Mouse (Mus musculus): Measurements from ENCODE around the gene D630003M21Rik. TPM values are rescaled to one million over a fixed set of nuclear protein-coding genes. Genes with fewer than 3 reads are reported as not detected.

D630003M21Rik gene
- total RNA-seq, 1 experiment = 0.89 TPM

DNA sequence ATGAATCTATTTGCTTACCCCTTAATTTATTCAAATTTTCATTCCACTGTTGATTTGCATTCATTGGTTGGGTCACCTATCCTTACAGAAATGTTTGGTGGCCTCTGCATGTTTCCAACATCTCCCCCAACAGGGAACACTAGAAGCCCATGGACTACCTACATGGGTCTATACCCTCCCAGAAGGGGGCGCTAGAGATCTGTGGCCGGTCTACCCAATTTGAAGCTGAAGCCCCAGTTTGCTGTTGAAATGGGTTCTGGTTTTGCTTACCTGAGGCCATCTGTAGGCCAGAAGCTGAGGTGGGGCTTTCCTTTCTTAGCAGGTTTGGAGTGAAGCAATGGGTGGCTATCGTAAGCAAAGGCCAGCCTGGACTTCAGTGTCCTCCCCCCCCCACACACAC, 46.3 kb upstream of the D630003M21Rik start:
- Histone ChIP-seq H3K27ac (ENCODE audit: insufficient read depth, low read depth, low read length, poor library complexity, severe bottlenecking) (no peak overlapping the region), H3K36me3 (ENCODE audit: control insufficient read depth, insufficient read depth, low read length, poor library complexity, severe bottlenecking) (no peaks in the 10 kb centered on the region), H3K4me3 (ENCODE audit: insufficient read depth in 1 of 2, low read depth in 1 of 2, low read length in 2 of 2, poor library complexity in 1 of 2, severe bottlenecking in 1 of 2) (no peak overlapping the region), H3K4me1 (ENCODE audit: control insufficient read depth in 2 of 2, insufficient read depth in 2 of 2, low read length in 2 of 2, poor library complexity in 1 of 2) (no peaks in the 10 kb centered on the region), H3K9ac (ENCODE audit: insufficient read depth, low read depth, low read length, poor library complexity, severe bottlenecking) (no peak overlapping the region), H3K9me3 (ENCODE audit: control insufficient read depth, insufficient read depth, low read depth, low read length) (no peaks in the 10 kb centered on the region)
- DNase-seq (ENCODE audit: low read depth, low spot score) = no peak
- in situ Hi-C loops (cut with MboI; ENCODE audit: low sequenced_read_pairs in 2 of 2, unreplicated experiment in 2 of 2) = no loop called here
- TF ChIP-seq HCFC1 (IDR thresholded peaks at IDR 0.05; ENCODE audit: borderline replicate concordance, insufficient read depth, low read length) (no peak), ZNF384 (IDR thresholded peaks at IDR 0.05; ENCODE audit: low read depth, low read length) (no peak), MAFK (IDR thresholded peaks at IDR 0.05; ENCODE audit: insufficient read depth, low read depth, low read length) (no peak), CHD2 (IDR thresholded peaks at IDR 0.05; ENCODE audit: low read depth, low read length) (no peak), ZC3H11A (IDR thresholded peaks at IDR 0.05; ENCODE audit: borderline replicate concordance, low read depth, low read length) (no peak)

DNA sequence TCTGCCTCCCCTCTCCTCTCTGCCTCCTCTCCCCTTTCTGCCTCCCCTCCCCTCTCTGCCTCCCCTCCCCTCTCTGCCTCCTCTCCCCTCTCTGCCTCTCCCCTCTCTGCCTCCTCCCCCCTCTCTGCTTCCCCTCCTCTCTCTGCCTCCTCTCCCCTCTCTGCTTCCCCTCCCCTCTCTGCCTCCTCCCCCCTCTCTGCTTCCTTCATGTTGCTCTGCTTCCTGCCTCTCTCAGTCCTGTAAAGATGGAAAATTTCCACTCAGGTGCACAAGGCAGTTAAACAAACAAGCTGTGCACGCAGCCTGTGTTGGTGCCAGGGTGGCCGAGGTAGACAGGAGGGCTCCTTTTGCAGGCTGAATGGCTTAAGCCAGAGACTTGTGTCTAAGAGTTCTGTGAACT, 44.6 kb upstream of the D630003M21Rik start:
- H3K27ac ChIP-seq (ENCODE audit: insufficient read depth, low read depth, low read length, poor library complexity, severe bottlenecking) = no peak overlapping the region
- H3K4me1 ChIP-seq (ENCODE audit: control insufficient read depth in 2 of 2, insufficient read depth in 2 of 2, low read length in 2 of 2, poor library complexity in 1 of 2) = no peaks in the 10 kb centered on the region
- no peak for DNase-seq (ENCODE audit: low read depth, low spot score)
- in situ Hi-C loops (cut with MboI; ENCODE audit: low sequenced_read_pairs in 2 of 2, unreplicated experiment in 2 of 2) = no loop called here
- no peaks in the 10 kb centered on the region for H3K9me3 ChIP-seq (ENCODE audit: control insufficient read depth, insufficient read depth, low read depth, low read length)
- no peak overlapping the region for H3K9ac ChIP-seq (ENCODE audit: insufficient read depth, low read depth, low read length, poor library complexity, severe bottlenecking)
- no peaks in the 10 kb centered on the region for H3K36me3 ChIP-seq (ENCODE audit: control insufficient read depth, insufficient read depth, low read length, poor library complexity, severe bottlenecking)
- no peak overlapping the region for H3K4me3 ChIP-seq (ENCODE audit: insufficient read depth in 1 of 2, low read depth in 1 of 2, low read length in 2 of 2, poor library complexity in 1 of 2, severe bottlenecking in 1 of 2)
- TF ChIP-seq HCFC1 (IDR thresholded peaks at IDR 0.05; ENCODE audit: borderline replicate concordance, insufficient read depth, low read length) (no peak), ZNF384 (IDR thresholded peaks at IDR 0.05; ENCODE audit: low read depth, low read length) (no peak), CHD2 (IDR thresholded peaks at IDR 0.05; ENCODE audit: low read depth, low read length) (no peak), ZC3H11A (IDR thresholded peaks at IDR 0.05; ENCODE audit: borderline replicate concordance, low read depth, low read length) (no peak), MAFK (IDR thresholded peaks at IDR 0.05; ENCODE audit: insufficient read depth, low read depth, low read length) (no peak)

DNA sequence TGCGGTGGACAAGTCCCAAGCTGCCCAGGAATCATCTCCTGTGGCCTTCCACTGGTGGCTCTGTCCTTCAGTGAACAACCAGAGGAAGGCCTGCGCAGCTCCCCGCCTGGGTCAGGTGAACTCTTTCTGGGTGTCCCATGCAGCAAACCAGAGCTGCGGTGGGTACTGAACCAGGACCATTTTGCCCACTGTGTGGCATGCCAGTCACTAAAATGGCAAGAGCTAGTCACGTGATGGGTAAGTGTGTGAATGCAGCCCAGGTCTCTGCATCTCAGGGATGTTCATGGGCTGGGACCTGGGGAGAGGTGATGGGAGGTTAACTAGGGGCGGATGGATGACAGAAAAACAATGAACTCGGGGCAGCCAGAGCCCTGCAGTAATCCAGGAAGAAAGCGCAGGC, 41.0 kb upstream of the D630003M21Rik start:
- TF ChIP-seq ZNF384 (IDR thresholded peaks at IDR 0.05; ENCODE audit: low read depth, low read length) (no peak), ZC3H11A (IDR thresholded peaks at IDR 0.05; ENCODE audit: borderline replicate concordance, low read depth, low read length) (no peak), CHD2 (IDR thresholded peaks at IDR 0.05; ENCODE audit: low read depth, low read length) (no peak), MAFK (IDR thresholded peaks at IDR 0.05; ENCODE audit: insufficient read depth, low read depth, low read length) (no peak), HCFC1 (IDR thresholded peaks at IDR 0.05; ENCODE audit: borderline replicate concordance, insufficient read depth, low read length) (no peak)
- no peak overlapping the region for H3K27ac ChIP-seq (ENCODE audit: insufficient read depth, low read depth, low read length, poor library complexity, severe bottlenecking)
- in situ Hi-C loops (cut with MboI; ENCODE audit: low sequenced_read_pairs in 2 of 2, unreplicated experiment in 2 of 2) = no loop called here
- no peaks in the 10 kb centered on the region for H3K9me3 ChIP-seq (ENCODE audit: control insufficient read depth, insufficient read depth, low read depth, low read length)
- no peak overlapping the region for H3K4me3 ChIP-seq (ENCODE audit: insufficient read depth in 1 of 2, low read depth in 1 of 2, low read length in 2 of 2, poor library complexity in 1 of 2, severe bottlenecking in 1 of 2)
- H3K9ac ChIP-seq (ENCODE audit: insufficient read depth, low read depth, low read length, poor library complexity, severe bottlenecking) = no peak overlapping the region
- no peaks in the 10 kb centered on the region for H3K4me1 ChIP-seq (ENCODE audit: control insufficient read depth in 2 of 2, insufficient read depth in 2 of 2, low read length in 2 of 2, poor library complexity in 1 of 2)
- H3K36me3 ChIP-seq (ENCODE audit: control insufficient read depth, insufficient read depth, low read length, poor library complexity, severe bottlenecking) = no peaks in the 10 kb centered on the region
- no peak for DNase-seq (ENCODE audit: low read depth, low spot score)

- H3K27ac ChIP-seq (ENCODE audit: insufficient read depth, low read depth, low read length, poor library complexity, severe bottlenecking) = no peak overlapping the region
- H3K4me1 ChIP-seq (ENCODE audit: control insufficient read depth in 2 of 2, insufficient read depth in 2 of 2, low read length in 2 of 2, poor library complexity in 1 of 2) = no peaks in the 10 kb centered on the region
- in situ Hi-C loops (cut with MboI; ENCODE audit: low sequenced_read_pairs in 2 of 2, unreplicated experiment in 2 of 2) = no loop called here
- H3K4me3 ChIP-seq (ENCODE audit: insufficient read depth in 1 of 2, low read depth in 1 of 2, low read length in 2 of 2, poor library complexity in 1 of 2, severe bottlenecking in 1 of 2) = no peak overlapping the region
- TF ChIP-seq MAFK (IDR thresholded peaks at IDR 0.05; ENCODE audit: insufficient read depth, low read depth, low read length) = no peak
- TF ChIP-seq ZNF384 (IDR thresholded peaks at IDR 0.05; ENCODE audit: low read depth, low read length) = no peak
- no peak for TF ChIP-seq ZC3H11A (IDR thresholded peaks at IDR 0.05; ENCODE audit: borderline replicate concordance, low read depth, low read length)
- no peak for TF ChIP-seq HCFC1 (IDR thresholded peaks at IDR 0.05; ENCODE audit: borderline replicate concordance, insufficient read depth, low read length)
- TF ChIP-seq CHD2 (IDR thresholded peaks at IDR 0.05; ENCODE audit: low read depth, low read length) = no peak
- H3K9ac ChIP-seq (ENCODE audit: insufficient read depth, low read depth, low read length, poor library complexity, severe bottlenecking) = no peak overlapping the region
- no peak for DNase-seq (ENCODE audit: low read depth, low spot score)
- H3K9me3 ChIP-seq (ENCODE audit: control insufficient read depth, insufficient read depth, low read depth, low read length) = no peaks in the 10 kb centered on the region
- H3K36me3 ChIP-seq (ENCODE audit: control insufficient read depth, insufficient read depth, low read length, poor library complexity, severe bottlenecking) = no peaks in the 10 kb centered on the region
These were observed 35.9 kb upstream of the D630003M21Rik start for GRCm38 (mm10) chr2:158264877-158265276.

- H3K9me3 ChIP-seq (ENCODE audit: control insufficient read depth, insufficient read depth, low read depth, low read length) = no peaks in the 10 kb centered on the region
- DNase-seq (ENCODE audit: low read depth, low spot score) = no peak
- no peak for TF ChIP-seq HCFC1 (IDR thresholded peaks at IDR 0.05; ENCODE audit: borderline replicate concordance, insufficient read depth, low read length)
- TF ChIP-seq MAFK (IDR thresholded peaks at IDR 0.05; ENCODE audit: insufficient read depth, low read depth, low read length) = no peak
- TF ChIP-seq ZNF384 (IDR thresholded peaks at IDR 0.05; ENCODE audit: low read depth, low read length) = no peak
- TF ChIP-seq CHD2 (IDR thresholded peaks at IDR 0.05; ENCODE audit: low read depth, low read length) = no peak
- TF ChIP-seq ZC3H11A (IDR thresholded peaks at IDR 0.05; ENCODE audit: borderline replicate concordance, low read depth, low read length) = no peak
- H3K36me3 ChIP-seq (ENCODE audit: control insufficient read depth, insufficient read depth, low read length, poor library complexity, severe bottlenecking) = no peaks in the 10 kb centered on the region
- H3K4me1 ChIP-seq (ENCODE audit: control insufficient read depth in 2 of 2, insufficient read depth in 2 of 2, low read length in 2 of 2, poor library complexity in 1 of 2) = peaks cover 3 to 8% of the 10 kb centered on the region in 2 experiments; a peak in 2 of 4 replicates
- no peak overlapping the region for H3K4me3 ChIP-seq (ENCODE audit: insufficient read depth in 1 of 2, low read depth in 1 of 2, low read length in 2 of 2, poor library complexity in 1 of 2, severe bottlenecking in 1 of 2)
- H3K9ac ChIP-seq (ENCODE audit: insufficient read depth, low read depth, low read length, poor library complexity, severe bottlenecking) = no peak overlapping the region
- no peak overlapping the region for H3K27ac ChIP-seq (ENCODE audit: insufficient read depth, low read depth, low read length, poor library complexity, severe bottlenecking)
- in situ Hi-C loops (cut with MboI; ENCODE audit: low sequenced_read_pairs in 2 of 2, unreplicated experiment in 2 of 2) = no loop called here
These were observed 30.5 kb upstream of the D630003M21Rik start for GRCm38 (mm10) chr2:158259498-158259897.
